In genomic region chr8:72220758-72221157, GRCm38 (mm10) we compare ENCODE assay signal across 9 mouse cellular contexts. TPM values are rescaled to one million over a fixed set of nuclear protein-coding genes. Genes with fewer than 3 reads are reported as not detected.
A peak's percentile ranks its signal among the peaks of the same experiment; 100 is the strongest.
DNase-seq lines count a peak whose midpoint lies in the region; ATAC-seq and TF ChIP-seq lines count a peak whose summit lies in the region.
"Had no signal": no experiment of that assay in that cellular context is flagged by ENCODE, and none has a peak within 500 bp of the region (broad histone marks: within the 10 kb centered on the region; RNA-seq: fewer than 3 reads in every experiment).

No protein-coding gene starts in this region.

- TF ChIP-seq POLR2A in kidney, adult 2 months (IDR thresholded peaks at IDR 0.05; ENCODE audit: low read depth, low read length) = no peak
- TF ChIP-seq POLR2A in bone marrow, adult 2 months (IDR thresholded peaks at IDR 0.05; ENCODE audit: borderline replicate concordance, control insufficient read depth, low read depth, low read length) = no peak

- H3K27ac ChIP-seq in kidney, adult 2 months (ENCODE audit: insufficient read depth, low read depth, low read length) = no peak overlapping the region
- no peak overlapping the region for H3K27ac ChIP-seq in bone marrow, adult 2 months (ENCODE audit: control insufficient read depth, insufficient read depth, low read depth, low read length, poor library complexity)
- no peak overlapping the region for H3K27ac ChIP-seq in hindbrain, postnatal 0 days
- no peak overlapping the region for H3K27ac ChIP-seq in midbrain, embryonic 15.5 days

- ATAC-seq in hindbrain, postnatal 0 days = no peak
- ATAC-seq in midbrain, embryonic 15.5 days (replicated peaks) = no peak

- DNase-seq in kidney, adult 2 months = no peak
- DNase-seq in kidney, postnatal 36 days = no peak
- no peak for DNase-seq in hindbrain, postnatal 0 days (ENCODE audit: low spot score)
- DNase-seq in cerebellum, adult 11-12 months = no peak
- DNase-seq in T-cell, adult 2 months (ENCODE audit: low spot score) = no peak
- no peak for DNase-seq in gastrocnemius, postnatal 4 days (ENCODE audit: low spot score in 2 of 2)

- no peaks in the 10 kb centered on the region for H3K27me3 ChIP-seq in kidney, adult 2 months (replicated peaks; ENCODE audit: control insufficient read depth, insufficient read depth, low read length)
- no peaks in the 10 kb centered on the region for H3K27me3 ChIP-seq in hindbrain, postnatal 0 days (ENCODE audit: insufficient read depth, low read length)
- H3K27me3 ChIP-seq in midbrain, embryonic 15.5 days (replicated peaks) = 0 out of 2 replicates have a peak, but pooled peaks cover 8% of the 10 kb centered on the region

- peak overlapping the region; percentile 88 for H3K4me2 ChIP-seq in hindbrain, postnatal 0 days (ENCODE audit: low read depth, low read length)
- H3K4me2 ChIP-seq in midbrain, embryonic 15.5 days = peak overlapping the region; percentile 76

- no peak overlapping the region for H3K9ac ChIP-seq in hindbrain, postnatal 0 days (replicated peaks; ENCODE audit: low read length)
- H3K9ac ChIP-seq in midbrain, embryonic 15.5 days = no peak overlapping the region

- WGBS in kidney, adult 2 months = 82% methylated on average over 4 of the region's 4 CpGs
- WGBS in bone marrow, adult 2 months = 68% methylated on average over 4 of the region's 4 CpGs
- WGBS in hindbrain, postnatal 0 days = 82% methylated on average over 4 of the region's 4 CpGs
- 84% methylated on average over 4 of the region's 4 CpGs for WGBS in midbrain, embryonic 15.5 days

- H3K4me3 ChIP-seq in kidney, adult 2 months (ENCODE audit: insufficient read depth, low read depth, low read length) = no peak overlapping the region
- H3K4me3 ChIP-seq in bone marrow, adult 2 months (replicated peaks; ENCODE audit: control insufficient read depth, low read depth, low read length) = peak overlapping the region; percentile 83
- peak overlapping the region; percentile 83 for H3K4me3 ChIP-seq in hindbrain, postnatal 0 days (ENCODE audit: low read length)
- H3K4me3 ChIP-seq in midbrain, embryonic 15.5 days = peak overlapping the region; percentile 71

- peak; percentile 27; the same call in 1 of the 2 replicates for TF ChIP-seq CTCF in kidney, adult 2 months (conservative IDR thresholded peaks at IDR 0.05; ENCODE audit: insufficient read depth, insufficient read length, low read depth, low read length)
- TF ChIP-seq CTCF in bone marrow, adult 2 months (IDR thresholded peaks at IDR 0.05; ENCODE audit: control insufficient read depth, insufficient read depth, low read length) = peak; percentile 19; the same call in 1 of the 2 replicates
- peak; percentile 32; the same call in 1 of the 2 replicates for TF ChIP-seq CTCF in hindbrain, postnatal 0 days (IDR thresholded peaks at IDR 0.05; ENCODE audit: low read depth)

- H3K4me1 ChIP-seq in kidney, adult 2 months (ENCODE audit: control insufficient read depth, insufficient read depth, low read length) = 0 out of 2 replicates have a peak, but pooled peaks cover 4% of the 10 kb centered on the region
- H3K4me1 ChIP-seq in bone marrow, adult 2 months (ENCODE audit: control insufficient read depth, insufficient read depth, low read length) = peaks cover 4% of the 10 kb centered on the region
- peaks cover 7% of the 10 kb centered on the region for H3K4me1 ChIP-seq in hindbrain, postnatal 0 days (ENCODE audit: insufficient read depth, low read length)
- peaks cover 16% of the 10 kb centered on the region for H3K4me1 ChIP-seq in midbrain, embryonic 15.5 days

- no peaks in the 10 kb centered on the region for H3K36me3 ChIP-seq in kidney, adult 2 months (ENCODE audit: control insufficient read depth, insufficient read depth, low read length)
- H3K36me3 ChIP-seq in hindbrain, postnatal 0 days (ENCODE audit: insufficient read depth, low read length) = peaks cover 10% of the 10 kb centered on the region
- peaks cover 7% of the 10 kb centered on the region; the same call in 1 of the 2 replicates for H3K36me3 ChIP-seq in midbrain, embryonic 15.5 days (replicated peaks)

- H3K9me3 ChIP-seq in hindbrain, postnatal 0 days (ENCODE audit: low read length) = no peaks in the 10 kb centered on the region
- H3K9me3 ChIP-seq in midbrain, embryonic 15.5 days = no peaks in the 10 kb centered on the region

RNA-seq across cellular contexts. Expression of gene Fam32a, which starts 1.2 kb away (rescaled TPM):
- polyA plus RNA-seq in kidney, adult 2 months (2012; rRNA removed) = 54.7 and 59.6 TPM in 2 replicates
- 34.8 and 47.9 TPM in 2 replicates for polyA plus RNA-seq in bone marrow, adult 2 months (2011; ENCODE audit: insufficient read depth, insufficient read length, low replicate concordance, missing spikeins)
- 90.0 and 94.7 TPM in 2 replicates for total RNA-seq in hindbrain, postnatal 0 days (2014; rRNA removed)
- polyA plus RNA-seq in hindbrain, postnatal 0 days (2015; fragmentation: Nextera tagmentation; extraction: Ambion mirVana) = 78.9 and 83.2 TPM in 2 replicates
- polyA plus RNA-seq in midbrain, embryonic 15.5 days (2015; fragmentation: Nextera tagmentation; extraction: Ambion mirVana) = 112 and 115 TPM in 2 replicates
- 10 to 100 TPM; 24.3 to 25.9 TPM for total RNA-seq in gastrocnemius, postnatal 4 days (2021)

RNA-seq across cellular contexts. Expression of gene Gm11034, which starts 7.3 kb away (rescaled TPM):
- not detected in 2 replicates for polyA plus RNA-seq in kidney, adult 2 months (2012; rRNA removed)
- not detected in 2 replicates for polyA plus RNA-seq in bone marrow, adult 2 months (2011; ENCODE audit: insufficient read depth, insufficient read length, low replicate concordance, missing spikeins)
- total RNA-seq in hindbrain, postnatal 0 days (2014; rRNA removed) = not detected in 2 replicates
- polyA plus RNA-seq in hindbrain, postnatal 0 days (2015; fragmentation: Nextera tagmentation; extraction: Ambion mirVana) = not detected in 2 replicates
- polyA plus RNA-seq in midbrain, embryonic 15.5 days (2015; fragmentation: Nextera tagmentation; extraction: Ambion mirVana) = not detected in 2 replicates
- not detected for total RNA-seq in gastrocnemius, postnatal 4 days (2021)
- polyA plus RNA-seq: spleen, adult 2 months had no signal

RNA-seq across cellular contexts. Expression of gene Cib3, which starts 8.1 kb away (rescaled TPM):
- polyA plus RNA-seq in kidney, adult 2 months (2012; rRNA removed) = 0.04 TPM in 1 of 2 replicates, not detected in the other
- not detected in 2 replicates for polyA plus RNA-seq in bone marrow, adult 2 months (2011; ENCODE audit: insufficient read depth, insufficient read length, low replicate concordance, missing spikeins)
- not detected in 2 replicates for total RNA-seq in hindbrain, postnatal 0 days (2014; rRNA removed)
- not detected in 2 replicates for polyA plus RNA-seq in hindbrain, postnatal 0 days (2015; fragmentation: Nextera tagmentation; extraction: Ambion mirVana)
- polyA plus RNA-seq in midbrain, embryonic 15.5 days (2015; fragmentation: Nextera tagmentation; extraction: Ambion mirVana) = not detected in 2 replicates
- total RNA-seq in gastrocnemius, postnatal 4 days (2021) = not detected

RNA-seq across cellular contexts. Expression of gene Ap1m1, which starts 19.1 kb away (rescaled TPM):
- 72.6 and 75.0 TPM in 2 replicates for polyA plus RNA-seq in kidney, adult 2 months (2012; rRNA removed)
- polyA plus RNA-seq in bone marrow, adult 2 months (2011; ENCODE audit: insufficient read depth, insufficient read length, low replicate concordance, missing spikeins) = 27.1 and 51.8 TPM in 2 replicates
- total RNA-seq in hindbrain, postnatal 0 days (2014; rRNA removed) = 76.8 and 81.3 TPM in 2 replicates
- 197 and 216 TPM in 2 replicates for polyA plus RNA-seq in hindbrain, postnatal 0 days (2015; fragmentation: Nextera tagmentation; extraction: Ambion mirVana)
- 296 and 302 TPM in 2 replicates for polyA plus RNA-seq in midbrain, embryonic 15.5 days (2015; fragmentation: Nextera tagmentation; extraction: Ambion mirVana)
- 10 to 100 TPM; 46.4 to 48.5 TPM for total RNA-seq in gastrocnemius, postnatal 4 days (2021)

RNA-seq across cellular contexts. Expression of gene Hsh2d, which starts 31.3 kb away (rescaled TPM):
- polyA plus RNA-seq in kidney, adult 2 months (2012; rRNA removed) = 0.14 and 1.9 TPM in 2 replicates
- 6.4 and 7.7 TPM in 2 replicates for polyA plus RNA-seq in bone marrow, adult 2 months (2011; ENCODE audit: insufficient read depth, insufficient read length, low replicate concordance, missing spikeins)
- total RNA-seq in hindbrain, postnatal 0 days (2014; rRNA removed) = not detected in 2 replicates
- 0.14 TPM in 1 of 2 replicates, not detected in the other for polyA plus RNA-seq in hindbrain, postnatal 0 days (2015; fragmentation: Nextera tagmentation; extraction: Ambion mirVana)
- not detected in 2 replicates for polyA plus RNA-seq in midbrain, embryonic 15.5 days (2015; fragmentation: Nextera tagmentation; extraction: Ambion mirVana)
- not detected for total RNA-seq in gastrocnemius, postnatal 4 days (2021)
